Mouse (Mus musculus) midbrain, embryonic 16.5 days (tissue): Measurements from ENCODE around the gene Ctsa. TPM values are rescaled to one million over a fixed set of nuclear protein-coding genes. Genes with fewer than 3 reads are reported as not detected.
A peak's percentile ranks its signal among the peaks of the same experiment; 100 is the strongest.
"Not testable (repeated sequence)": the region's sequence is repeated elsewhere in the genome, so short reads cannot be mapped to it uniquely, and the experiment has no call there.

Experiments
- ATAC-seq: fragments of 200-750 bp; cut with Nextera tagmentation; 2 replicates; pipeline ENCODE4 v1.8.0; 2017; ENCODE audit warnings: moderate TSS enrichment
- H3K27ac ChIP-seq: fragments of 300-500 bp; sonication (generic); 2 replicates; pipeline ENCODE4 v1.5.1; 2014; ENCODE audit warnings: mild to moderate bottlenecking, low read length, mixed read lengths
- H3K27me3 ChIP-seq: fragments of 300-500 bp; sonication (generic); 2 replicates; pipeline ENCODE4 v1.6.1; 2014; ENCODE audit warnings: low read depth, low read length, mixed read lengths; ENCODE audit not compliant: control insufficient read depth, insufficient read depth
- H3K36me3 ChIP-seq: fragments of 300-500 bp; sonication (generic); 2 replicates; pipeline ENCODE4 v1.6.1; 2014; ENCODE audit warnings: mild to moderate bottlenecking, low read length, moderate library complexity, mixed read lengths; ENCODE audit not compliant: control insufficient read depth, insufficient read depth
- H3K4me1 ChIP-seq: fragments of 300-500 bp; sonication (generic); 2 replicates; pipeline ENCODE4 v1.6.1; 2014; ENCODE audit warnings: mild to moderate bottlenecking, low read length, mixed read lengths; ENCODE audit not compliant: control insufficient read depth, insufficient read depth
- H3K4me2 ChIP-seq: fragments of 300-500 bp; sonication (generic); 2 replicates; pipeline ENCODE4 v1.6.1; 2014; ENCODE audit warnings: mild to moderate bottlenecking, low read length, mixed read lengths
- H3K4me3 ChIP-seq: fragments of 300-500 bp; sonication (generic); 2 replicates; pipeline ENCODE4 v1.5.1; 2014; ENCODE audit warnings: low read depth, mild to moderate bottlenecking, low read length, moderate library complexity, mixed read lengths
- H3K9ac ChIP-seq: fragments of 300-500 bp; sonication (generic); 2 replicates; pipeline ENCODE4 v1.6.1; 2014; ENCODE audit warnings: low read depth, low read length, mixed read lengths
- H3K9me3 ChIP-seq: fragments of 300-500 bp; sonication (generic); replicated peaks from 2 replicates; pipeline ENCODE4 v1.6.1; 2014; ENCODE audit warnings: mild to moderate bottlenecking, low read length, mixed read lengths; ENCODE audit not compliant: control insufficient read depth, poor library complexity, severe bottlenecking
- WGBS: fragments of 180-500 bp; shearing (Covaris S2); extraction: QIAGEN DNeasy Blood & Tissue Kit; methylation state at CpG from one replicate; pipeline ENCODE4 v1.1.7; 2014; 5-methylcytosine and 5-hydroxymethylcytosine counted together
- polyA plus RNA-seq: library from polyadenylated mRNA; unstranded; fragments of >200 nt; fragmentation: Nextera tagmentation; extraction: Ambion mirVana; gene quantifications from 2 replicates; pipeline ENCODE4 v1.2.1, GENCODE M21; 2015

Ctsa gene
- polyA plus RNA-seq, 1 experiment from 2014 or later, result 95.4 TPM

DNA sequence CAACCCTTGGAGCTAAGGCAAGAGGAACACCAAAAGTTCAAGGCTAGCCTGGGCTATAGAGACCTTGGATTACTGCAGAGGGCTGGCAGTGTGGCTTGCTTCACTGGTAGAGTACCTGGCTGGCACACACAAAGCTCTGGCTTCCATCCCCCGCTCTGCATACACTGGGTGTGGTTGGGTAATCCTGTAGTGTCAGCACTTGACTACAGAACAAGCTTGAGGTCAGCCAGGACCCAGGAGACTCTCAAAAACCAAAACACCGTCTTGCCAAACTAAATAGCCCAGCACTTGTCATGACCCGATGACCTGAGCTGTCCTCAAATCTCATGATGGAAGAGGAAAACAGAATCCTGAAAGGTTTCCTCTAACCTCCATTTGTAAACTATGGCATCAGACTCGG, 42.2 kb upstream of the Ctsa start:
- Histone ChIP-seq H3K4me1 (peaks cover 23% of the 10 kb centered on the region), H3K9me3 (no peaks in the 10 kb centered on the region), H3K27me3 (no peaks in the 10 kb centered on the region), H3K36me3 (peaks cover 24% of the 10 kb centered on the region), H3K4me2 (no peak overlapping the region), H3K9ac (no peak overlapping the region), H3K4me3 (no peak overlapping the region), H3K27ac (no peak overlapping the region)
- no peak for ATAC-seq
- WGBS, result 88% methylated on average over 4 of the region's 4 CpGs

DNA sequence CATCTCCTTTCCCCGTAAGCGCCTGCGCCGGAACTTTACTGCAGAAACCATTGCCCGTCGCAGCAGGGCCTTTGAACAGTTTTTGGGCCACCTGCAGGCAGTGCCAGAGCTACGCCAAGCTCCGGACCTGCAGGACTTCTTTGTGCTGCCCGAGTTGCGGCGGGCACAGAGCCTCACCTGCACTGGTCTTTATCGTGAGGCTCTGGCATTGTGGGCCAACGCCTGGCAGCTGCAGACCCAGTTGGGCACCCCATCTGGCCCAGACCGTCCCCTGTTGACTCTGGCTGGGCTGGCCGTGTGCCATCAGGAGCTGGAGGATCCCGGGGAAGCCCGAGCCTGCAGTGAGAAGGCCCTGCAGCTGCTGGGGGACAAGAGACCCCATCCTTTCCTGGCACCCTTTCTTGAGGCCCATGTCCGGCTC, 40.8 kb upstream of the Ctsa start:
- Histone ChIP-seq H3K4me3 (no peak overlapping the region), H3K27me3 (no peaks in the 10 kb centered on the region), H3K4me1 (peaks cover 18% of the 10 kb centered on the region), H3K9ac (no peak overlapping the region), H3K27ac (no peak overlapping the region), H3K4me2 (no peak overlapping the region), H3K36me3 (peaks cover 24% of the 10 kb centered on the region), H3K9me3 (no peaks in the 10 kb centered on the region)
- no peak for ATAC-seq
- 92% methylated on average over 18 of the region's 18 CpGs for WGBS

DNA sequence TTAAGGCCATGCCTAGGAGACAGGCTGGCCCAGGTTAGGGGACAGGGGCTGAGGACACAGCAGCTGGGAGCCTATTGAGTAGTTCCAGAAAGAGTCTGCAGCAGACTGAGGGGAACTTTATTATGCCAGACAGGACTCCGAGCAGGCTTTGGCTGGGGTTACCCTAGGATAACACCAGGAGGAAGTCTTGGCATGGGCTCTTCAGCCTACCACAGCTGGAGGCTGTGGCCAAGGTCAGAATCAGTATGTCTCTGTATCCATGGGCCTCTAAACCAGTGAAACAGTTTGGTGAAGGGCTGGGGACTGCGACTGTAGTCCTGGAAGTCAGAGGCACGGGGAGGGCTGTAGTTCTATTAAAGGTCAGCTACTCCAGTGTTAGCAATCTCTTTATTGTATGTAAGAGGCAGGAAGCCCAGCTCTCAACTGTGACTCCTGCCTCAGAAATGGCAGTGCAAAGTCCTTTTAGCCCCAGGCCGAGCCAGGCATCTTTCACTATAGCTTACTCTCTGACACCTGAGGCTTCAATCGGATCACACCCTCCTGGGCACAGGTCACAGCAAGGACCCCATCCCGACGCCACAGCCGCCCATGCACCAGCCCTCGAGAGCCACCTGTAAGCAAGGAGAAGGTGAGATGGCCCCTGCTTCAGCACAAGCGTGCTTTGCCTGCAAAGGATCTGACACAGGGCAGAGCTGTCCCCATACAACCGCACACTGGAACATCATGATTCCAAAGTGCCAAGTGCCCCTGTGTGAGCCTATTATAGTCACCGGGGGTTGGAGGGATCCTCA, 40.1 kb upstream of the Ctsa start:
- H3K4me2 ChIP-seq, result no peak overlapping the region
- no peak for ATAC-seq
- no peak overlapping the region for H3K9ac ChIP-seq
- H3K4me3 ChIP-seq, result no peak overlapping the region
- WGBS, result 94% methylated on average over 12 of the region's 12 CpGs
- no peaks in the 10 kb centered on the region for H3K27me3 ChIP-seq
- H3K27ac ChIP-seq, result no peak overlapping the region
- H3K4me1 ChIP-seq, result peaks cover 11% of the 10 kb centered on the region
- H3K36me3 ChIP-seq, result peaks cover 26% of the 10 kb centered on the region
- H3K9me3 ChIP-seq, result no peaks in the 10 kb centered on the region

DNA sequence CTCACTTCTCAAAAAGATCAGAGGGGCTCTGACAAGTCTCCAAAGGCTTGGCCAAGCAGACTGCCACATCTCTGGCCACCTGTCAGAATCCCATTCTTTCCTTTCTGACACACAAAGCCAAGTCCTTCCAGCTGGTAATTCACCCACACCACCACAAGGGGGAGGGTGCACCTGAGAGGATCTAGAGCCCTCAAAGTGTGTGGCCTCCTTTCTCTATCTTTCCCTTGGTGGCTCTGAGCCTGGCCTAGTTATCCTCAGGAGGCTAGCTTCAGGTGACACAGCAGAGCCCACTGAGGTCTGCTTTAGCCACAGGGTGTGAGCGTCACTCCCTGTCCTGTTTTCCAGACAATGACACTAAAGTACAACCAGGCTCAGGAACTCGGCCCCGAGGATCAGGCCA, 39.4 kb upstream of the Ctsa start:
- peaks cover 7% of the 10 kb centered on the region for H3K4me1 ChIP-seq
- no peaks in the 10 kb centered on the region for H3K9me3 ChIP-seq
- WGBS, result 83% methylated on average over 3 of the region's 3 CpGs
- H3K36me3 ChIP-seq, result peaks cover 29% of the 10 kb centered on the region
- no peak for ATAC-seq
- H3K4me3 ChIP-seq, result no peak overlapping the region
- H3K27me3 ChIP-seq, result no peaks in the 10 kb centered on the region
- no peak overlapping the region for H3K9ac ChIP-seq
- no peak overlapping the region for H3K4me2 ChIP-seq
- no peak overlapping the region for H3K27ac ChIP-seq

DNA sequence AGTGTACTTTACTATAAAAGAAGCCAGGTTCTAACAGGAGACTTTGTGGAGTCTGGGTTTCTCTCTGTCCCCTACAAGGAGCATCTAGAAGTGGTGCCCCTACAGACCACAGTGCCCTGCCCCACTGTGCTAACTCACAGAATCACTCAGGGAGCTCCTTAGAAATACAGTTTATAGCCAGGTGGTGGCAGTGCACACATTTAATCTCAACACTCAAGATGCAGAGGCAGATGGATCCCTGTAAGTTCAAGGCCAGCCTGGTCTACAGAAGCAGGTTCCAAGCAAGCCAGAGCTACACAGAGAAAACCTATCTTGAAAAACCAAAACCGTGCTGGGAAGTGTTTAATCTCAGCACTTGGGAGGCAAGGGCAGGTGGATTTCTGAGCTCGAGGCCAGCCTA, 38.9 kb upstream of the Ctsa start:
- peaks cover 30% of the 10 kb centered on the region for H3K36me3 ChIP-seq
- H3K4me3 ChIP-seq, result no peak overlapping the region
- H3K4me1 ChIP-seq, result peaks cover 2% of the 10 kb centered on the region; the same call in 1 of the 2 replicates
- H3K4me2 ChIP-seq, result no peak overlapping the region
- no peaks in the 10 kb centered on the region for H3K9me3 ChIP-seq
- no peak overlapping the region for H3K27ac ChIP-seq
- no peak for ATAC-seq
- H3K9ac ChIP-seq, result no peak overlapping the region
- H3K27me3 ChIP-seq, result no peaks in the 10 kb centered on the region
- WGBS, result 91% methylated on average over 2 of the region's 2 CpGs

DNA sequence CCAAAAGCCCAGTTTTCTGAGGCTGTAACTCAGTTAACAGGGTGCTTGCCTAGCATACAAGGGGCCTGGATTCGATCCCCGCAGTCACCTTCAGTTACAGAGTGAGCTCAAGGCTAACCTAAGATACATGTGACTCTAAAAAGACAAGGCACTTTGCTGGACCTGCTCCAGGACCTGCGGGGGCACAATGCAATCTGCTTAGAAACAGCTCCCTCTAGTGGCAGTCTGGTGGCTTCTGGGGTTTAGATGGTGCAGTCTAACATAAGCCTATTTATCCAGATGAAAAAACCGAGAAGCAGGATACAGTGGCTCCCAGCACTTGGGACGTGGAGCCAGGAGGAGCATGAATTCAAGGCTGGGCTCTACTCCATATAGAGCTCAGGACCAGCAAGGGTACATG, 38.4 kb upstream of the Ctsa start:
- 40% methylated on average over 5 of the region's 5 CpGs for WGBS
- Histone ChIP-seq H3K9ac (no peak overlapping the region), H3K36me3 (peaks cover 30% of the 10 kb centered on the region), H3K4me1 (no peaks in the 10 kb centered on the region), H3K4me2 (no peak overlapping the region), H3K9me3 (no peaks in the 10 kb centered on the region), H3K27ac (no peak overlapping the region), H3K27me3 (no peaks in the 10 kb centered on the region), H3K4me3 (no peak overlapping the region)
- ATAC-seq, result 0 out of 2 replicates have a peak, but pooled peaks have one; percentile 39

DNA sequence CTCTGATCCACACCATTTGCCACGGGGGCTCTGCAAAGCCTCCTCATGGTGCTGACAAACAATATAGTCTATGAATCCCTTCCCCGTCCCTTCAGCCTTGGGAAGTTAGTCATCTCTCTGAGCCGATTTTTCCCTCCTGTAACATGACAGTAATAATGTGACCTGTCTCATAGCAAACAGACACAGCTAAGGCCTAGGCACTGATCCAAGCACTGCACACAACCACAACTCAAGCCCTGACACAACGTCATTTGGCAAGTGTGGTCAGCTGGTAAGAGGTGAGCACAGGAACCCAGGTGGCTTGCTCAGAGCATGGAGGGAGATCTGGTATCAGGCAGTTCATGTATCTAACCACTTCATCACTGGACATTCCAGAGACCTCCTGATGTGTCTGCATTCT, 36.8 kb upstream of the Ctsa start:
- Histone ChIP-seq H3K27ac (no peak overlapping the region), H3K36me3 (peaks cover 31% of the 10 kb centered on the region), H3K4me1 (no peaks in the 10 kb centered on the region), H3K9ac (no peak overlapping the region), H3K4me3 (no peak overlapping the region), H3K4me2 (no peak overlapping the region), H3K9me3 (no peaks in the 10 kb centered on the region), H3K27me3 (no peaks in the 10 kb centered on the region)
- no peak for ATAC-seq
- WGBS, result 88% methylated on average over 4 of the region's 4 CpGs

DNA sequence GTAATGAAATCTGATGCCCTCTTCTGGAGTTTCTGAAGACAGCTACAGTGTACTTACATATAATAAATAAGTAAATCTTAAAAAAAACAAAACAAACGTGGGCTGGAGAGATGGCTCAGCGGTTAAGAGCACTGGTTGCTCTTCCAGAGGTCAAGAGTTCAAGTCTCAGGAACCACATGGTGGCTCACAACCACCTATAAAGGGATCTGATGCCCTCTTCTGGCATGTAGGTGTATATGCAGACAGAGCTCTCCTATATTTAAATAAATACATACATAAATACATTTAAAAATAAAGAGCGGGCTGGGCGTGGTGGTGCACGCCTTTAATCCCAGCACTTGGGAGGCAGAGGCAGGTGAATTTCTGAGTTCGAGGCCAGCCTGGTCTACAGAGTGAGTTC, 34.1 kb upstream of the Ctsa start:
- H3K9ac ChIP-seq, H3K4me2 ChIP-seq, H3K9me3 ChIP-seq, H3K27ac ChIP-seq, H3K27me3 ChIP-seq, H3K4me3 ChIP-seq, H3K4me1 ChIP-seq, ATAC-seq: not testable (repeated sequence)
- 80% methylated on average over 5 of the region's 6 CpGs for WGBS
- H3K36me3 ChIP-seq, result peaks cover 14% of the 10 kb centered on the region

DNA sequence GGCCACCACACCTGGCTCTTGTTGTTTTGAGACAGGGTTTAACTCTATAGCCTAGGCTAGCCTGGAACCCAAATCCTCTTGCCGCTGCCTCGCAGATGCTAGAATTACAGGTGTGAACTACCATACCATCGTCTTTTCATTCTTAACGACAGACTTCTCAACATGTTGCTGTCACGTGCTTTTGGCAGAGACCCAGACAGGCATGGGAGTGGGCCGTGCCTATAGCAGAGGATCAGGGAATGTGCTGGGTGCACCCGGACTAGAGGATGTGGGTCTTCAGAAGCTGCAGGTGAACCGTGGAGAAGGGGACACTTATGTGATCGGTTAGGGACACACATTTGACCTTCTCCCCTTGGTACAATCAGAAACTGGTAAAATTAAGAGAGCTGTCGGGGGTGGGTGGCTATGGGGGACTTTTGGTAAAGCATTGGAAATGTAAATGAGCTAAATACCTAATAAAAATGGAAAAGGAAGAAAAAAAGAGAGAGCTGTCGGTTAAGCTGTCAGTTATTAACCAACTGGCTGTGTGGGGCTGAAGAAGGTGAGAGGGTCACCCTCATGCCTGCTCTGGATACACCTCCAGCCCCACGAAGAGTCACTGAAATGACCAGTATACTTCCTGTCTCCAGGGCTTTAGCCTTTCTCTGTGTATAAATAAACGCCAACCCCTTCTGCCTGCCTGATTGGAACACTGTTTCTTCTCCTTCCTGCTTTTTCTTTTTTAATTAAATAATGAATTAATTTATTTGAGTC, 32.2 kb upstream of the Ctsa start:
- Histone ChIP-seq H3K36me3 (peaks cover 9% of the 10 kb centered on the region), H3K4me2 (no peak overlapping the region), H3K9ac (no peak overlapping the region), H3K9me3 (no peaks in the 10 kb centered on the region), H3K4me1 (peaks cover 13% of the 10 kb centered on the region), H3K4me3 (no peak overlapping the region), H3K27ac (no peak overlapping the region), H3K27me3 (no peaks in the 10 kb centered on the region)
- WGBS, result 92% methylated on average over 13 of the region's 13 CpGs
- no peak for ATAC-seq
